Mouse (Mus musculus) megakaryocyte, embryonic 14.5 days (primary cell): ENCODE data around the gene Kcnma1. TPM values are rescaled to one million over a fixed set of nuclear protein-coding genes. Genes with fewer than 3 reads are reported as not detected.

Experiments
- H3K27me3 ChIP-seq: replicated peaks from 2 replicates; pipeline ENCODE3; 2012; ENCODE audit warnings: inconsistent platforms
- H3K36me3 ChIP-seq: replicated peaks from 2 replicates; pipeline ENCODE3; 2012; ENCODE audit warnings: low read length, inconsistent platforms, mixed read lengths
- H3K4me1 ChIP-seq: 2 replicates; pipeline ENCODE4 v1.6.1; 2012; ENCODE audit warnings: inconsistent platforms
- H3K4me3 ChIP-seq: replicated peaks from 2 replicates; pipeline ENCODE3; 2012; ENCODE audit warnings: moderate library complexity, mild to moderate bottlenecking, inconsistent platforms
- H3K9me3 ChIP-seq: 2 replicates; pipeline ENCODE4 v1.6.1; 2012; ENCODE audit warnings: inconsistent platforms
- FLI1 ChIP-seq: IDR thresholded peaks from 2 replicates; pipeline ENCODE4 v1.6.1; 2012; ENCODE audit warnings: low read length, inconsistent platforms, mixed read lengths
- GATA1 ChIP-seq: IDR thresholded peaks from 3 replicates; pipeline ENCODE4 v1.6.1; 2012; ENCODE audit warnings: mixed read lengths, low read length, inconsistent platforms, borderline replicate concordance
- polyA plus RNA-seq: library from polyadenylated mRNA; stranded (reverse); fragments of >175 nt; gene quantifications from 2 replicates; pipeline ENCODE4 v1.2.3, GENCODE M21; 2012; ENCODE audit warnings: low replicate concordance; ENCODE audit not compliant: insufficient read depth

The Kcnma1 gene
- polyA plus RNA-seq, result not detected in 2 replicates

DNA sequence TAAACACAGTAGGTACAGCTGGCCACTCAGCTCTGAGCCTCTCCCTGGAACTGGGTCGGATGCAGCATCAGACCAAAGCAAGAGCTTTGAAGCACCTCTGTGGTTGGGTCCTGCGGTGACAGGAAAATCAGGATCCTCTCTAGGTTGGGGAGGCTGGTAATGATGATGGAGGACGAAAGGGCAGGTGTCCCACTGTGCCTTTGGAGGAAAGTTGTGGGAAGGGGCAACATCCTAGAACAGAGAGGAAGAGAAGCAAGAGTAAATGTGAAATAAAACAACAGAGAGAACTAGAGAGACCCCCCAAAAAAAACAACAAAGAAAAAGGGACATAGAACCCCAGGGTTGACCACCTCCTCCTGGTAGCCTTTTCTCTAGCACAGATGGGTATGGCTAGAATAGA is at the start of gene Kcnma1:
TSS of gene Kcnma1 (minus strand) at position 101 of the 400 bp plus-strand sequence.
- no peaks in the 10 kb centered on the region for H3K9me3 ChIP-seq
- no peaks in the 10 kb centered on the region for H3K4me1 ChIP-seq
- no peak within 1 kb of the TSS for H3K4me3 ChIP-seq
- no peaks in the 10 kb centered on the region for H3K36me3 ChIP-seq
- no peaks in the 10 kb centered on the region for H3K27me3 ChIP-seq
- TF ChIP-seq FLI1, result no peak
- no peak for TF ChIP-seq GATA1

GRCm38 (mm10) chr14:24059747-24060146 is 45.5 kb upstream of the Kcnma1 start:
- Histone ChIP-seq H3K9me3 (no peaks in the 10 kb centered on the region), H3K36me3 (no peaks in the 10 kb centered on the region), H3K27me3 (no peaks in the 10 kb centered on the region), H3K4me3 (no peak overlapping the region), H3K4me1 (no peaks in the 10 kb centered on the region)
- TF ChIP-seq FLI1 (no peak), GATA1 (no peak)

DNA sequence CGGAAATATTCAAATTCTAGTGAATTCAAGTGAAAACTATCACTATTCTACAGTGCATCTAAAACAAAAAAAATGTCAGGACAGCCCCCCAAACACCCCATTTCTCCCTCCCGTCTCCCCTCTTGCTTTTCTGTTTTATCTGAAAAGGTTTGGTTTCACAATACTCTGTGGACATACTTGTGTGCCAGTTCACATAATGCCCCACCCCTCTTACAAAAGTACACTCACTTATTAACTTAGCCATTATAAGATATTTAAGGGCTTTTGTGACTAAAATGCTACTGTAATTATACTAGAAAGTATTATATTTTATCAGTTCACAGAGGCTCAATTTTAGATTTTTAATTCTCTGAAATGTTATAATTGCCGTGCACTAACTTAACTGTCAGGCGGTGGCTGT is 45.0 kb upstream of the Kcnma1 start:
- TF ChIP-seq GATA1 (no peak), FLI1 (no peak)
- H3K4me1 ChIP-seq, result no peaks in the 10 kb centered on the region
- H3K4me3 ChIP-seq, result no peak overlapping the region
- H3K9me3 ChIP-seq, result no peaks in the 10 kb centered on the region
- no peaks in the 10 kb centered on the region for H3K27me3 ChIP-seq
- H3K36me3 ChIP-seq, result no peaks in the 10 kb centered on the region

DNA sequence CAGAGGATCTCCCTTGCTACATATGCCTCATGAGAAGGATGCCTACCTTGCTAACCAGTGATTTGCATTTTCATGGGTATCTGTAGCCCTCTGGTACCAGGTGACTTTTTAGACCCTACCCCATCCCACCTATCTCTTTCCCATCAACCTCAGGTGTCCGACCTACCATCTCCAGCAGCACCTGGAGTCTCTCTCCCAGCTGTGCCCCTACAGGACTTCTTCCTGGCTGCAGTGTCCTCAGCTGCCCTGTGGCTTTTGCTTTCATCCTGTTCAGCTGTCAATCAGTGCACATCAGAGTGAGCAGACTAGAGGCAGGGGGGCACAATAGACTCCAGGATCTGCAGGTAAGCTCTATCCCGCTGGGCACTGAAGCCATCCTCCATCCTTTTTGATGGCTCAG is 37.5 kb upstream of the Kcnma1 start:
- Histone ChIP-seq H3K27me3 (no peaks in the 10 kb centered on the region), H3K4me3 (no peak overlapping the region), H3K36me3 (no peaks in the 10 kb centered on the region), H3K9me3 (no peaks in the 10 kb centered on the region), H3K4me1 (no peaks in the 10 kb centered on the region)
- TF ChIP-seq GATA1, result no peak
- no peak for TF ChIP-seq FLI1

DNA sequence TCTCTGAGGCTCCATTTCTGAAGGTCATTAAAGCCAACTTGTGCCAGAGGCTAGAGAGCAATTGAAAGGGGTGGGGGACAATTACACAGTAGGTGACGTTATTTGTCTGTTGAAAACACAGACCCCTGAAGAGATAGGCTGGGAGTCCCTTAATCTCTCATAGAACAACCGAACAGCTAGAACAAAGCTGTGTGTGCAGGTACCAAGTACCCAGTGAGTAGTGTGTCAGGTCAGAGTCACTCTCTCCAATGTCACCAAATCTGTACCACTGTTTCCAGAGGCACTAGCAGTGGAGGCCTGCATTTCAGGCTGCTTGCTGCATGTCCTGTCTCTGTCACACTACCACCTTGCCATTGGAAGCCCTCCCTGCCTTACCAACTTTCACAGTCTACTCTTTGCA is 22.3 kb upstream of the Kcnma1 start:
- Histone ChIP-seq H3K9me3 (peaks cover 7% of the 10 kb centered on the region; the same call in 1 of the 2 replicates), H3K4me1 (no peaks in the 10 kb centered on the region), H3K27me3 (peaks cover 2% of the 10 kb centered on the region), H3K36me3 (no peaks in the 10 kb centered on the region), H3K4me3 (no peak overlapping the region)
- TF ChIP-seq FLI1 (no peak), GATA1 (no peak)

DNA sequence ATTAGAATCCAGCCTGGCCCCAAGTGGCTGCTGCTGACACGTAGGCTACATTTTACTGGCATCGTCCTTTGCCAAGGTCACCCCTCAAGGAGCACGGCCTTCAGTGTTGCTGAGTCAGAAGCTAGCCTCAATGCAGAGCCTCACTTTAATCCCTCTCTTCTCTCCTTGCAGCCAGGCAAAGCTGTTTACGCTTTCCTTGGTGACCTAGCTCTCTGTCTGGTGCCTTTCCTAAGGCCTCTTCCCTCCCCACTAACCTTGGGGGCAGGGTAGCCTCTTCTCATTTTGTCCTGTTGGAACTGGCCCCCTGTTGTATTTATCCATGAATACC is 21.9 kb upstream of the Kcnma1 start:
- no peaks in the 10 kb centered on the region for H3K36me3 ChIP-seq
- no peak for TF ChIP-seq FLI1
- TF ChIP-seq GATA1, result no peak
- H3K4me1 ChIP-seq, result no peaks in the 10 kb centered on the region
- H3K9me3 ChIP-seq, result peaks cover 7% of the 10 kb centered on the region; the same call in 1 of the 2 replicates
- H3K27me3 ChIP-seq, result peaks cover 2% of the 10 kb centered on the region
- H3K4me3 ChIP-seq, result no peak overlapping the region

DNA sequence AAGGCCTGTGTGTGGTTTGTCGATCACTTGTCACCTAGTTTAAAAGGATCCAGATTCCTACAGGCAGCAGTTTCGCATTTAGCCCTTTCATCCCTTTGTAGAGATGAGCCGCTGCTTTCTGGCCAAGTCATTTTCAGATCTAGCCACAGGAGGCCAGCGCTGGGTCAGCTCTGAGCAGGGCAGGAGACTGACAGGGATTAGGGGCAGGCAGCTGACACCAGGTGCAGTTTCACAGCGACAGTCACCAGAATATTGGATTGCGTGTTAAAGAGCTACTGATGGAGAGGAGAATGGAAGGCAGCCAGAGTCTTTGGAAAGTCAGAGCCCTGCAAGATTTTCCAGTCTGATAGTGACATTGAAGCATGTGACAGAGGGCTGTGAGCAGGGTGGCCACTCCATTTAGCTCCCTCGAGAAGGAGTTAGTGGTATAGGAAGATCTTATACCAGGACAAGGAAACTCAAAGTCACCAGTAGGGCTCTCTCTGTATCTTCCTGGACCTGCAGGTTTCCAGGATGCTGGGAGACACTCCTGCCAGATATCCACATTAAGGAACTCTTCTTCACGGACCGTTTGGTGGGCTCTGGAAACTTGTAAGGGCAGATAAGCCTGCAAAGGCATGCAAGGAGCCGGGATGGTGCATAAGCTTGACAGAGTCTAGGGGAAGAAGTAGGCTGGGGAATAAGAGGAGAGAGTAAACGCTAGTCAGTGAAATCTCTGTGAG is 21.4 kb upstream of the Kcnma1 start:
- Histone ChIP-seq H3K4me1 (no peaks in the 10 kb centered on the region), H3K36me3 (no peaks in the 10 kb centered on the region), H3K27me3 (peaks cover 2% of the 10 kb centered on the region), H3K4me3 (no peak overlapping the region), H3K9me3 (peaks cover 10% of the 10 kb centered on the region; the same call in 1 of the 2 replicates)
- TF ChIP-seq FLI1, result no peak
- TF ChIP-seq GATA1, result no peak

DNA sequence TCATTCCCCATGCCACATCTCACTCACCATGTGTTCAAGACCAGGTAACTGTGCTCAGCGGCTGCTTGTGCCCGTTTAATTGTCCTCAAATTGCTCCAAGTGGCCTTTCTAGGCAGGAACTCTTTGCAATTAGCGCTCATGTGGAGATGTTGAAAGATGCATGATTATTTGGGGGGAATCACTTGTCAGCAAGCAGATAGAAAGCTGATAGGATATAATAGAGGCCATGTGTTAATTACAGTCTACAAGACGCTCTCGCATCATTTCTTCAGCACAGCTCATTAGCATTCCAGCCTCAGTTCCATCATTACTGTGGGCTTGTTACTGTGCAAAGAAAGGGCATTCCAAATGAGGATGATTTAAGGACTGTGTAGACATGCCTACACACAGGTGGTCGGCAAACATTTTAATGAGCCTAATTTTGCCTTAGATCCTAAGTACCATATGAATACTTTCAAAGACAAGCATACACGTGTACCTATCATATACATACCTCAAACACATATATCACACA is 18.6 kb upstream of the Kcnma1 start:
- peaks cover 2% of the 10 kb centered on the region for H3K27me3 ChIP-seq
- H3K4me3 ChIP-seq, result no peak overlapping the region
- no peaks in the 10 kb centered on the region for H3K36me3 ChIP-seq
- TF ChIP-seq FLI1 (no peak), GATA1 (no peak)
- H3K4me1 ChIP-seq, result no peaks in the 10 kb centered on the region
- peaks cover 30% of the 10 kb centered on the region for H3K9me3 ChIP-seq

DNA sequence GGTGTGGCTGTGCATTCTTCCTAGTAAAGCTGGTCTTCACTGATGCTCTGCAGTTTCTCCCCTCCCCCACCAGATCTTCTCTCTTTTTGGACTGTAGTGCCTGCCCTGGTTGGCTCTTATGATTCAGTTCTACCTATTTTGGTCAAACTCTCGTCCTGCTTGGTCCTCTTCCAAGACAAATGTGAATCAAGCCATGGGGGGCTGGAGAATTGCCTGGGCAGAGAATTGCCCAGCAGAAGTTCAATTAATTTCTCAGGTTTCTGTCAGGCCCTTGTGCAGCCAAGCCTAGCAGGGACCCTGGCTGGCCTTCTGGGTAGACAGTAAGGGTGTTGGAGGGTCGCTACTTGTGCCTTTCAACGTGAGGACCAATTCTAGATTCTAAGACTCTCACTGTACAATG is 17.9 kb upstream of the Kcnma1 start:
- TF ChIP-seq FLI1, result no peak
- TF ChIP-seq GATA1, result no peak
- H3K9me3 ChIP-seq, result peaks cover 35% of the 10 kb centered on the region
- H3K4me1 ChIP-seq, result no peaks in the 10 kb centered on the region
- H3K4me3 ChIP-seq, result no peak overlapping the region
- no peaks in the 10 kb centered on the region for H3K36me3 ChIP-seq
- peaks cover 2% of the 10 kb centered on the region for H3K27me3 ChIP-seq

- no peaks in the 10 kb centered on the region for H3K36me3 ChIP-seq
- H3K4me3 ChIP-seq, result no peak overlapping the region
- H3K9me3 ChIP-seq, result no peaks in the 10 kb centered on the region
- TF ChIP-seq GATA1 (no peak), FLI1 (no peak)
- H3K27me3 ChIP-seq, result no peaks in the 10 kb centered on the region
- no peaks in the 10 kb centered on the region for H3K4me1 ChIP-seq
Observed at GRCm38 (mm10) chr14:24020718-24021117, 6.4 kb upstream of the Kcnma1 start.

GRCm38 (mm10) chr14:24009978-24010377 is 4.3 kb downstream of the Kcnma1 start:
- Histone ChIP-seq H3K27me3 (peaks cover 22% of the 10 kb centered on the region), H3K9me3 (no peaks in the 10 kb centered on the region), H3K4me1 (no peaks in the 10 kb centered on the region), H3K36me3 (no peaks in the 10 kb centered on the region), H3K4me3 (no peak overlapping the region)
- TF ChIP-seq FLI1 (no peak), GATA1 (no peak)
